Mouse (Mus musculus) forebrain, postnatal 0 days (tissue): ENCODE measurements around the gene Iqcn. TPM values are rescaled to one million over a fixed set of nuclear protein-coding genes. Genes with fewer than 3 reads are reported as not detected.
A peak's percentile ranks its signal among the peaks of the same experiment; 100 is the strongest.

Experiments used
- ATAC-seq: fragments of 200-750 bp; cut with Nextera tagmentation; 2 replicates; pipeline ENCODE4 v1.8.0; 2017; ENCODE audit warnings: mild to moderate bottlenecking, moderate library complexity
- DNase-seq: peaks from one replicate; pipeline ENCODE4 v3.0.0-alpha.2; 2015
- H3K27ac ChIP-seq: fragments of 300-500 bp; sonication (generic); 2 replicates; pipeline ENCODE4 v1.5.1; 2014; ENCODE audit warnings: low read depth, mild to moderate bottlenecking, antibody characterized with exemption, low read length, moderate library complexity, mixed read lengths
- H3K27me3 ChIP-seq: fragments of 300-500 bp; sonication (generic); 2 replicates; pipeline ENCODE4 v1.6.1; 2014; ENCODE audit warnings: mild to moderate bottlenecking, low read length, mixed read lengths; ENCODE audit not compliant: insufficient read depth
- H3K36me3 ChIP-seq: fragments of 300-500 bp; sonication (generic); 2 replicates; pipeline ENCODE4 v1.6.1; 2014; ENCODE audit warnings: mild to moderate bottlenecking, moderate library complexity; ENCODE audit not compliant: insufficient read depth
- H3K4me1 ChIP-seq: fragments of 300-500 bp; sonication (generic); 2 replicates; pipeline ENCODE4 v1.6.1; 2014; ENCODE audit warnings: antibody characterized with exemption; ENCODE audit not compliant: insufficient read depth
- H3K4me2 ChIP-seq: fragments of 300-500 bp; sonication (generic); 2 replicates; pipeline ENCODE4 v1.6.1; 2014; ENCODE audit warnings: low read depth, mild to moderate bottlenecking, moderate library complexity
- H3K4me3 ChIP-seq: fragments of 300-500 bp; sonication (generic); 2 replicates; pipeline ENCODE4 v1.5.1; 2014; ENCODE audit warnings: low read depth, low read length, mixed read lengths
- H3K9ac ChIP-seq: fragments of 300-500 bp; sonication (generic); 2 replicates; pipeline ENCODE4 v1.6.1; 2014; ENCODE audit warnings: mild to moderate bottlenecking
- H3K9me3 ChIP-seq: fragments of 300-500 bp; sonication (generic); 2 replicates; pipeline ENCODE4 v1.6.1; 2016; ENCODE audit warnings: low read length
- CTCF ChIP-seq: sonication (generic); IDR thresholded peaks from 2 replicates; pipeline ENCODE4 v1.5.1; 2016; ENCODE audit warnings: antibody characterized with exemption, control low read depth, low read depth
- WGBS: fragments of 180-500 bp; shearing (Covaris S2); extraction: QIAGEN DNeasy Blood & Tissue Kit; methylation state at CpG from one replicate; pipeline ENCODE4 v1.1.7; 2014; 5-methylcytosine and 5-hydroxymethylcytosine counted together
- polyA plus RNA-seq: library from polyadenylated mRNA; unstranded; fragments of >200 nt; fragmentation: Nextera tagmentation; extraction: Ambion mirVana; gene quantifications from 2 replicates; pipeline ENCODE4 v1.2.1, GENCODE M21; 2015
- total RNA-seq: library from RNA; depleted of rRNA; stranded (reverse); fragments of >200 nt; gene quantifications from 2 replicates; pipeline ENCODE4 v1.2.3, GENCODE M21; 2014

Gene Iqcn
- total and polyA plus RNA-seq, 2 experiments from 2014 or later: 0.08 to 0.33 TPM

- WGBS: 91% methylated on average over 9 of the region's 9 CpGs
- Histone ChIP-seq H3K27ac (no peak overlapping the region), H3K27me3 (no peaks in the 10 kb centered on the region), H3K4me1 (no peaks in the 10 kb centered on the region), H3K9ac (no peak overlapping the region), H3K4me3 (no peak overlapping the region), H3K4me2 (no peak overlapping the region), H3K36me3 (no peaks in the 10 kb centered on the region; the same call in 1 of the 2 replicates), H3K9me3 (no peaks in the 10 kb centered on the region)
- ATAC-seq (no peak), DNase-seq (no peak)
- no peak for TF ChIP-seq CTCF
These were observed 6.5 kb downstream of the Iqcn start for GRCm38 (mm10) chr8:70709794-70710193.

DNA sequence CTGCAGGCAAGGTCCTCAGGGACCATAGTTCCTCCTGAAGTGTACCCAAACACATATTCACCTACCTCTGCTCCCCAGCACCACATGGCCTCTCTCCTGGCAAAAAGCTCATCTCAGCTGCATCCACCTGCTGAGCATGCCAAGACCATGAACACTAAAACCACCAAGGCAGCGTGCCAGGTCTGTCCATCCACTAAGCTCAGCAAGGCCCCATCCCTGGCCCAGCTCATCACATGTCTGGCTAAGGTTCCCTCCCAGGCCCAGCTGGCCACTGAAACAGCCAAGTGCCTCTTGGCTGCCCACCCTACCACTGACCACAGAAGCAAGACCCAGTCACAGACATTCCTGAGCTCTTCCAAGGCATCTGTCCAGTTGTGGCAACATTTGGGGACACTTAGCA, 7.0 kb downstream of the Iqcn start:
- ATAC-seq: no peak
- WGBS: 95% methylated on average over 1 of the region's 1 CpGs
- Histone ChIP-seq H3K27me3 (no peaks in the 10 kb centered on the region), H3K4me1 (no peaks in the 10 kb centered on the region), H3K4me3 (no peak overlapping the region), H3K4me2 (no peak overlapping the region), H3K9me3 (no peaks in the 10 kb centered on the region), H3K9ac (no peak overlapping the region), H3K27ac (no peak overlapping the region), H3K36me3 (no peaks in the 10 kb centered on the region; the same call in 1 of the 2 replicates)
- DNase-seq: no peak
- TF ChIP-seq CTCF: no peak

GRCm38 (mm10) chr8:70711041-70711440, 7.8 kb downstream of the Iqcn start:
- TF ChIP-seq CTCF: no peak
- ATAC-seq (no peak), DNase-seq (no peak)
- Histone ChIP-seq H3K9ac (no peak overlapping the region), H3K27me3 (no peaks in the 10 kb centered on the region), H3K9me3 (no peaks in the 10 kb centered on the region), H3K27ac (no peak overlapping the region), H3K4me1 (no peaks in the 10 kb centered on the region), H3K36me3 (no peaks in the 10 kb centered on the region; the same call in 1 of the 2 replicates), H3K4me3 (no peak overlapping the region), H3K4me2 (no peak overlapping the region)
- 81% methylated on average over 11 of the region's 11 CpGs for WGBS

GRCm38 (mm10) chr8:70713991-70714390, 10.7 kb downstream of the Iqcn start:
- no peak for DNase-seq

DNA sequence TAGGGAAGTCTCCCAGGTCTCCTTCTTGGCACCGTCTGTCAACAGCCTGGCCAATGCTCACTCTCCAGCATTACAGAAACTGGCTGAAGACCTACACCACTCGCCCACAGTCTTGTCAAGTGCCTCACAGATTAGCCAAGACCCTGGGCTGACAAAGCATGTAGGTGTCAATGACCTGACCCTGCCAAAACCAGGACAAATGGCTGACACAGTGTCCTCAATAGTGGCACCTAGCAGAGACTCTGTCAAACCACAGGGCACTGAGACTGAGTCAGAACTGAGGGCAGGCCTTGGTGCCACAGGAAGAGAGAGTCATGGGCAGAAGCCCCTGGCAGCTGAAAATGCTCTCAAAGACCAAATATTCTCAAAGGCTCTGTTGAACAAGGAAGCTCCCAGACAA, 11.8 kb downstream of the Iqcn start:
- Histone ChIP-seq H3K4me1 (no peaks in the 10 kb centered on the region), H3K36me3 (no peaks in the 10 kb centered on the region; the same call in 1 of the 2 replicates), H3K27me3 (0 out of 2 replicates have a peak, but pooled peaks cover 4% of the 10 kb centered on the region), H3K27ac (no peak overlapping the region), H3K9ac (no peak overlapping the region), H3K4me3 (no peak overlapping the region), H3K4me2 (no peak overlapping the region), H3K9me3 (no peaks in the 10 kb centered on the region)
- WGBS: 57% methylated on average over 2 of the region's 2 CpGs
- ATAC-seq (no peak), DNase-seq (no peak)
- no peak for TF ChIP-seq CTCF

More at GRCm38 (mm10) chr8:70713991-70714390, 10.7 kb downstream of the Iqcn start:
- Histone ChIP-seq H3K4me1 (no peaks in the 10 kb centered on the region), H3K4me2 (no peak overlapping the region), H3K9me3 (no peaks in the 10 kb centered on the region), H3K27me3 (no peaks in the 10 kb centered on the region), H3K27ac (no peak overlapping the region), H3K4me3 (no peak overlapping the region), H3K36me3 (no peaks in the 10 kb centered on the region; the same call in 1 of the 2 replicates), H3K9ac (no peak overlapping the region)
- TF ChIP-seq CTCF: no peak
- no peak for ATAC-seq
- WGBS: 88% methylated on average over 7 of the region's 7 CpGs

DNA sequence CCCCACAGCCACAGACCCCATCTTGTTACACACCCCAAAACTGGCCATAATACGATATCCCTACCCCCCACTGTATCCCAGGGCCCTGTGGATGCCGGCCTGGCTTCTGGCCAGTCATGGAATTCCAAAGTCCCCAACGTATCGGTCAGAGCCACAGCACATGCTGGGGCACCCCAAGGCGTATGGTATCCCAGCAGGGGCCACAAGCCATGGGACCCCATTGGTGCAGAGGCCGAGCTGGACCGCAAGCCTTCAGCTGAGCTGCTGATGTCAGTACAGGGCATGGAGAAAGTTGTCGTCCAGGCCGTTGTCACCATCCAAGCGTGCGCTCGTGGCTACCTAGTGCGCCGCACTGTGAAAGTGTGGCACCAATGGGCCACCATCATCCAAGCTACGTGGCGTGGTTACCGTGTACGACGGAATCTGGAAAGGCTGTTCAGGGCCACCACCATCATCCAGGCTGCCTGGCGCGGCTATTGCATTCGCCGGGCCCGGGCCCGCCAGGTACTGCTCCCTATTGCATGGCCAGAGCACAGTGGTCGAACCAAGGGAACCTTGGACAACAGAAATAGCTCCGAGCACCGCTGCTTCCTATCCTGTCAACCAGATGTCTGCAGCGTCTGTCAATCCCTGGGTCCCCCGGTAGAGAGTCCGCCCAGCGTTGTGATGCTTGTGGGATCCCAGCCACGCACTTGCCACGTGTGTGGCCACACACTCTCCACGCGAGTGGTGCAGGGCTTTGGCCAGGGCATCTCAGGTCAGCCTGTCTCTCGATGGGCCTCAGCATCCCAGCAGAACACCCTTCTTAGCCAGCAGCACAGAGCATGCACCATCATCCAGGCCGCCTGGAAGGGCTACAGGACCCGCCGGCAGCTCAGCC, 13.5 kb downstream of the Iqcn start:
- WGBS: 88% methylated on average over 40 of the region's 40 CpGs
- H3K27ac ChIP-seq: no peak overlapping the region
- H3K27me3 ChIP-seq: 0 out of 2 replicates have a peak, but pooled peaks cover 4% of the 10 kb centered on the region
- no peak overlapping the region for H3K4me3 ChIP-seq
- no peaks in the 10 kb centered on the region for H3K36me3 ChIP-seq
- H3K4me2 ChIP-seq: no peak overlapping the region
- TF ChIP-seq CTCF: no peak
- no peak for ATAC-seq
- H3K9me3 ChIP-seq: no peaks in the 10 kb centered on the region
- H3K4me1 ChIP-seq: no peaks in the 10 kb centered on the region
- DNase-seq: no peak
- no peak overlapping the region for H3K9ac ChIP-seq

DNA sequence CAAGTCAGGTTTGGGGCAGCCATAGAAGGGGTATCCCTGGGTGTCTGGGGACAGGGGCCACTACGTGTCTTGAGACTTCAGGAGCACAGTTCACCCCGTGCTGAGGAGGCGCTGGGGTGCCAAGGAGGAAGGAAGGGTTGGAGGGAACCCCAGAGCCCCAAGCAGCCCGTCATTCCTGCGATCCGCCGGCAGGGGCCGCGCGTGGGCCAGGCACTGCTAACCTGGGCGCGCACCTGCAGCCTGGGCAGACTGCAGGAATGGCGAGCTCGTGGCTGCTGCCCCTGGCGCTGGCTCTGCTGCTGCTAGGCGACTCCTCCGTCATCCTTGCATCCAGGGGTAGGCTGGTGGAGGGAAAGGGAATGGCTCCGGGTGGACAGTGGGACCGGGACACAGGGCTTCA, 15.0 kb downstream of the Iqcn start, which contains the start of gene Gm3336:
Gene Gm3336, plus strand, starts transcription at position 247 of the 400 bp plus-strand sequence.
- Histone ChIP-seq H3K27me3 (0 out of 2 replicates have a peak, but pooled peaks cover 4% of the 10 kb centered on the region), H3K4me3 (no peak within 1 kb of the TSS), H3K27ac (no peak within 1 kb of the TSS), H3K9me3 (no peaks in the 10 kb centered on the region), H3K36me3 (no peaks in the 10 kb centered on the region), H3K9ac (no peak within 1 kb of the TSS), H3K4me2 (no peak within 1 kb of the TSS; the same call in 1 of the 2 replicates), H3K4me1 (no peaks in the 10 kb centered on the region)
- peak; percentile 86 for TF ChIP-seq CTCF
- peak; percentile 52; the same call in 1 of the 2 replicates for ATAC-seq
- DNase-seq: peak; percentile 33
- WGBS: 1% methylated on average over 19 of the region's 19 CpGs
